Mouse (Mus musculus): ENCODE measurements around the gene AC124502.3. TPM values are rescaled to one million over a fixed set of nuclear protein-coding genes. Genes with fewer than 3 reads are reported as not detected.
A peak's percentile ranks its signal among the peaks of the same experiment; 100 is the strongest.
"Not testable (repeated sequence)": the region's sequence is repeated elsewhere in the genome, so short reads cannot be mapped to it uniquely, and the experiment has no call there.

The AC124502.3 gene
- polyA plus RNA-seq, 1 experiment, result not detected

GRCm38 (mm10) chr19:5079279-5079678 lies 40.6 kb downstream of the AC124502.3 start:
- Histone ChIP-seq H3K36me3 (replicated peaks; ENCODE audit: low read length) (no peaks in the 10 kb centered on the region), H3K4me3 (replicated peaks) (no peak overlapping the region), H3K9me3 (peaks cover 5% of the 10 kb centered on the region), H3K27me3 (replicated peaks) (peaks cover 65% of the 10 kb centered on the region), H3K4me1 (peaks cover 10% of the 10 kb centered on the region; the same call in 1 of the 2 replicates)
- TF ChIP-seq FLI1 (IDR thresholded peaks at IDR 0.05; ENCODE audit: low read length), result no peak
- no peak for TF ChIP-seq GATA1 (IDR thresholded peaks at IDR 0.05; ENCODE audit: borderline replicate concordance, low read length)

DNA sequence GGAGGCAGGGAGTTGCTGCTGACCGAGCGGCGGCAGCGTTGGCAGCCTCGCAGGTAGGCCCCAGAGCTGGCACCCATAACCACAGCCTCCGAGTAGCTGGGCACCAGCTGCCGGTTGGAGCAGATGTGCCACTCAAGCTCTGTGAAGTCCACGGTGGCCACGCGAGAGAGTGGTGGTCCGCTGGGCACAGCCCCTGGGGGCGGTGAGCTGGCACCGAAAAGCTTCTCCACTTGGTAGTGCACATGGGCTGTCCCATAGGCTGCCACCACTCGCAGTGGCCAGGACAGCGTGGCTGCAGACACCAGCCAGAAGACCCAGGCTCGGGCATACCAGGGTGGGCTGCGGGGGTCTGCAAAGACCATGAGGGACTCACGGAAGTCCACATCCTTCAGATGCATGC lies 43.3 kb downstream of the AC124502.3 start:
- Histone ChIP-seq H3K4me3 (replicated peaks) (no peak overlapping the region), H3K36me3 (replicated peaks; ENCODE audit: low read length) (no peaks in the 10 kb centered on the region), H3K9me3 (no peaks in the 10 kb centered on the region), H3K4me1 (peaks cover 21% of the 10 kb centered on the region), H3K27me3 (replicated peaks) (peaks cover 71% of the 10 kb centered on the region)
- TF ChIP-seq FLI1 (IDR thresholded peaks at IDR 0.05; ENCODE audit: low read length) (no peak), GATA1 (IDR thresholded peaks at IDR 0.05; ENCODE audit: borderline replicate concordance, low read length) (no peak)

- peaks cover 71% of the 10 kb centered on the region for H3K27me3 ChIP-seq (replicated peaks)
- H3K9me3 ChIP-seq, result no peaks in the 10 kb centered on the region
- H3K4me3 ChIP-seq (replicated peaks), result peak overlapping the region; percentile 59
- TF ChIP-seq GATA1 (IDR thresholded peaks at IDR 0.05; ENCODE audit: borderline replicate concordance, low read length) (no peak), FLI1 (IDR thresholded peaks at IDR 0.05; ENCODE audit: low read length) (no peak)
- H3K4me1 ChIP-seq, result peaks cover 27% of the 10 kb centered on the region
- H3K36me3 ChIP-seq (replicated peaks; ENCODE audit: low read length), result no peaks in the 10 kb centered on the region
Measured at GRCm38 (mm10) chr19:5082596-5082995, 43.9 kb downstream of the AC124502.3 start.

GRCm38 (mm10) chr19:5083961-5084833 lies 45.5 kb downstream of the AC124502.3 start:
- H3K9me3 ChIP-seq, result no peaks in the 10 kb centered on the region
- peaks cover 66% of the 10 kb centered on the region for H3K27me3 ChIP-seq (replicated peaks)
- TF ChIP-seq GATA1 (IDR thresholded peaks at IDR 0.05; ENCODE audit: borderline replicate concordance, low read length), result no peak
- TF ChIP-seq FLI1 (IDR thresholded peaks at IDR 0.05; ENCODE audit: low read length), result no peak
- H3K36me3 ChIP-seq (replicated peaks; ENCODE audit: low read length), result no peaks in the 10 kb centered on the region
- H3K4me1 ChIP-seq, result peaks cover 38% of the 10 kb centered on the region
- no peak overlapping the region for H3K4me3 ChIP-seq (replicated peaks)

GRCm38 (mm10) chr19:5084834-5085144 lies 46.1 kb downstream of the AC124502.3 start:
- peaks cover 44% of the 10 kb centered on the region for H3K4me1 ChIP-seq
- no peaks in the 10 kb centered on the region for H3K9me3 ChIP-seq
- peak overlapping the region; percentile 85 for H3K4me3 ChIP-seq (replicated peaks)

DNA sequence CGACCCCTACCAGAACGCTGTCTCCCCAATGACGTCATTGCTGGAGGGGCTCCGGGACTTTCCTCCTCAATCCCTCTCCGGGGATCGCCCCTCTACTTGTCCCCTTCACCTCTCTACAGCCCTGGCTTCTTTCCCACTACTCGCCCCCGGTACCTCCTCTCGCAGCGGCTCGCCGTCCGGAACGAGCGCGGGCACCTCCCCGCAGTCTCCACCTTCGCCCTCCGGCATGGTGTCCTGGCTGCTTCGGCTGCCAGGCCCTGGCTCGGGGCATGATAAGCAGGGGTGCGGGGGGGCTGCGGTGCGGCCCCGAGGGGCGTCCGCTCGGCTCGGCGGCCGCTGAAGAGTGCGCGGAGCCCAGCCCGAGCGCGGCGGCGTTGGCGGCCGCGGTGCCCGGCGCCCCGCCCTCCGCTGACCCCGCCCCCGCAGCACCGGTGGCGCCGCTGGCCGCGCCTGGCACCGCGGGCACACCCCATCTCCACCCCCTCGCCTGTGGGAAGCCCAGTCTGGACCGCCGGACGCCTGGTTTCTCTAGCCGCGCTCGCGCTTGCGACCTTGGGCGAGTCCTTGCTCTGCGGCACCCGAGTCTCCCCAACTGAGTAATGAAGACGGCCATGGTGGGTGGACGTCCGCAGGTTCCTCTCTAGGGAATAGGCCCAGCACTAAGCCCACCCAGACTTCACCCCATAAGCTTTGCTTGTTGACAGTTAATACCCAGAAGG lies 46.6 kb downstream of the AC124502.3 start, which contains the start of gene Tmem151a:
TSS of gene Tmem151a (minus strand) at position 387 of the 719 bp plus-strand sequence.
- TF ChIP-seq GATA1 (IDR thresholded peaks at IDR 0.05; ENCODE audit: borderline replicate concordance, low read length) (no peak), FLI1 (IDR thresholded peaks at IDR 0.05; ENCODE audit: low read length) (no peak)
- Histone ChIP-seq H3K4me1 (peaks cover 45% of the 10 kb centered on the region), H3K27me3 (replicated peaks) (peaks cover 60% of the 10 kb centered on the region), H3K4me3 (replicated peaks) (peak within 1 kb of the TSS; percentile 85), H3K9me3 (no peaks in the 10 kb centered on the region), H3K36me3 (replicated peaks; ENCODE audit: low read length) (peaks cover 9% of the 10 kb centered on the region)

More at GRCm38 (mm10) chr19:5084834-5085144, 46.1 kb downstream of the AC124502.3 start:
- no peak for TF ChIP-seq GATA1 (IDR thresholded peaks at IDR 0.05; ENCODE audit: borderline replicate concordance, low read length)
- TF ChIP-seq FLI1 (IDR thresholded peaks at IDR 0.05; ENCODE audit: low read length), result no peak
- peaks cover 5% of the 10 kb centered on the region for H3K36me3 ChIP-seq (replicated peaks; ENCODE audit: low read length)
- peaks cover 65% of the 10 kb centered on the region for H3K27me3 ChIP-seq (replicated peaks)

DNA sequence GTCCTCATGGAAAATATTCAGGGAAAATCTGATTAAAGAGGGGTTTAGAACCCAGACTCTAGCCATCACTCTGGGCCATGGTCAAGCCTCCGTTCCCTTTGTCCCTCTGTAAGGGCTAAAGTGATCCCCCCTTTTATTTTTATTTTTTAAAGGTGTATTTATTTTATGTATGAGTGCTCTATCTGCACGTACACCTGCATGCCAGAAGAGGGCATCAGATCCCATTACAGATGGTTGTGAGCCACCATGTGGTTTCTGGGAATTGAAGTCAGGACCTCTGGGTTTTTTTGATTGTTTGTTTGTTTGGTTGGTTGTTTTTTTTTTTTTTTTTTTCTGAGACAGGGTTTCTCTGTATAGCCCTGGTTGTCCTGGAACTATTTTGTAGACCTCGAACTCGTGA lies 47.8 kb downstream of the AC124502.3 start:
- Histone ChIP-seq H3K27me3 (replicated peaks) (peaks cover 48% of the 10 kb centered on the region), H3K4me1 (peaks cover 45% of the 10 kb centered on the region), H3K36me3 (replicated peaks; ENCODE audit: low read length) (peaks cover 21% of the 10 kb centered on the region)
- H3K4me3 ChIP-seq (replicated peaks); H3K9me3 ChIP-seq: not testable (repeated sequence)

- H3K27me3 ChIP-seq (replicated peaks), result peaks cover 32% of the 10 kb centered on the region
- H3K4me1 ChIP-seq, result peaks cover 40% of the 10 kb centered on the region
- TF ChIP-seq GATA1 (IDR thresholded peaks at IDR 0.05; ENCODE audit: borderline replicate concordance, low read length) (no peak), FLI1 (IDR thresholded peaks at IDR 0.05; ENCODE audit: low read length) (no peak)
- H3K9me3 ChIP-seq, result no peaks in the 10 kb centered on the region
- H3K4me3 ChIP-seq (replicated peaks), result peak within 1 kb of the TSS; percentile 100
- H3K36me3 ChIP-seq (replicated peaks; ENCODE audit: low read length), result peaks cover 37% of the 10 kb centered on the region
Measured at GRCm38 (mm10) chr19:5087884-5088728, 49.4 kb downstream of the AC124502.3 start, which contains the start of gene Yif1a. TSS of gene Yif1a (plus strand) at chr19:5088538.

GRCm38 (mm10) chr19:5089324-5089723 lies 50.6 kb downstream of the AC124502.3 start:
- TF ChIP-seq FLI1 (IDR thresholded peaks at IDR 0.05; ENCODE audit: low read length) (no peak), GATA1 (IDR thresholded peaks at IDR 0.05; ENCODE audit: borderline replicate concordance, low read length) (no peak)
- H3K9me3 ChIP-seq, result no peaks in the 10 kb centered on the region
- H3K4me3 ChIP-seq (replicated peaks), result peak overlapping the region; percentile 100
- peaks cover 21% of the 10 kb centered on the region for H3K27me3 ChIP-seq (replicated peaks)
- peaks cover 52% of the 10 kb centered on the region for H3K4me1 ChIP-seq
- H3K36me3 ChIP-seq (replicated peaks; ENCODE audit: low read length), result peaks cover 44% of the 10 kb centered on the region
